Mouse (Mus musculus): Measurements from ENCODE around the gene Edil3. TPM values are rescaled to one million over a fixed set of nuclear protein-coding genes. Genes with fewer than 3 reads are reported as not detected.

Edil3 gene
- polyA plus RNA-seq, 1 experiment = 0.30 TPM

- Histone ChIP-seq H3K27ac (ENCODE audit: insufficient read depth, low read depth, low read length) (no peak overlapping the region), H3K4me3 (ENCODE audit: low read depth, low read length) (no peak overlapping the region), H3K4me1 (ENCODE audit: control insufficient read depth, insufficient read depth, insufficient read length, low read length) (no peaks in the 10 kb centered on the region), H3K27me3 (ENCODE audit: control insufficient read depth, insufficient read depth, low read length) (no peaks in the 10 kb centered on the region), H3K36me3 (ENCODE audit: control insufficient read depth, insufficient read depth, low read length) (no peaks in the 10 kb centered on the region)
- TF ChIP-seq CTCF (IDR thresholded peaks at IDR 0.05; ENCODE audit: extremely low read depth, insufficient read length, insufficient replicate concordance, low read depth, low read length) = no peak
- TF ChIP-seq POLR2A (IDR thresholded peaks at IDR 0.05; ENCODE audit: low read depth, low read length) = no peak
- WGBS = 32% methylated on average over 7 of the region's 7 CpGs
Observed at GRCm38 (mm10) chr13:89335908-89336579, 514.8 kb downstream of the Edil3 start.

DNA sequence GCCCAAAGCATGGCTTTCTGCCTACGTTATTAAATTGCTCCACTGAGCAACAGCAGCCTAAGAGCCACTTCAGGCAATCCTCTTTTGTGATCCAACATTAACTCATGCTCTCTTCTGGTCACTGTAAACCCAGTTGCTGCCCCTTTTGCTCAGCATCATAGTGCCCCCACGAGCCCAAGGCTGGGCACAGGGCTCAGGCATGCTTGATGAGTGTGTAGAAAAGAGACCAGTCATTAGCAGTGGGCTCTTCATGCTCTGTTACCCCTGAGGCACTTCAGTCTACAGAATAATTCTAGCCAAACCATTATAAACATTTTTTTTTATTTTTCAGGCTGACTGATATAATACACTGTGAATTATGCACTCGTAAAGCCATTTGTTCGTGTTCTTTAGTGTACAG, 517.8 kb downstream of the Edil3 start:
- H3K27ac ChIP-seq (ENCODE audit: insufficient read depth, low read depth, low read length) = no peak overlapping the region
- TF ChIP-seq CTCF (IDR thresholded peaks at IDR 0.05; ENCODE audit: extremely low read depth, insufficient read length, insufficient replicate concordance, low read depth, low read length) (no peak), POLR2A (IDR thresholded peaks at IDR 0.05; ENCODE audit: low read depth, low read length) (no peak)
- H3K27me3 ChIP-seq (ENCODE audit: control insufficient read depth, insufficient read depth, low read length) = no peaks in the 10 kb centered on the region
- WGBS = 62% methylated on average over 4 of the region's 4 CpGs
- no peaks in the 10 kb centered on the region for H3K4me1 ChIP-seq (ENCODE audit: control insufficient read depth, insufficient read depth, insufficient read length, low read length)
- no peak overlapping the region for H3K4me3 ChIP-seq (ENCODE audit: low read depth, low read length)
- H3K36me3 ChIP-seq (ENCODE audit: control insufficient read depth, insufficient read depth, low read length) = no peaks in the 10 kb centered on the region

DNA sequence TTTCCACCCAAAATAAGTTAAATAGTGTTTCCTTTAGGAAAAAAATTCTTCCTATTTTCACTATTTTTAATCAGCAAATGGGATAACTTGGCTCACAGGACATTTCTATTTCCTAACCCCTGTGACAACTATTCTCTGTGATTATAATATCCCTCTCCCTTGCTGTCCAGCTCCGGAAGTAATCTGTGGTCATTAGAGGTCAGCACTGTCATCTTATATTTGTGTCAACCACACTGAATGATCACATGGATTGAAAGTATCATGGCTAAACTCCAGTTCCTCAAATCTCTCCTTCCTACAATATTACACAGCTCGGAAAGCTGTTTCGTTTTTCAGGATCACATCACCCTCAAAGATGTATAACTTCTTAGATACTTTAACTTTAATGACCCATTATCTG, 518.5 kb downstream of the Edil3 start:
- Histone ChIP-seq H3K4me1 (ENCODE audit: control insufficient read depth, insufficient read depth, insufficient read length, low read length) (no peaks in the 10 kb centered on the region), H3K36me3 (ENCODE audit: control insufficient read depth, insufficient read depth, low read length) (no peaks in the 10 kb centered on the region), H3K27ac (ENCODE audit: insufficient read depth, low read depth, low read length) (no peak overlapping the region), H3K4me3 (ENCODE audit: low read depth, low read length) (no peak overlapping the region), H3K27me3 (ENCODE audit: control insufficient read depth, insufficient read depth, low read length) (no peaks in the 10 kb centered on the region)
- TF ChIP-seq POLR2A (IDR thresholded peaks at IDR 0.05; ENCODE audit: low read depth, low read length) = no peak
- TF ChIP-seq CTCF (IDR thresholded peaks at IDR 0.05; ENCODE audit: extremely low read depth, insufficient read length, insufficient replicate concordance, low read depth, low read length) = no peak
- WGBS = 91% methylated on average over 3 of the region's 3 CpGs

DNA sequence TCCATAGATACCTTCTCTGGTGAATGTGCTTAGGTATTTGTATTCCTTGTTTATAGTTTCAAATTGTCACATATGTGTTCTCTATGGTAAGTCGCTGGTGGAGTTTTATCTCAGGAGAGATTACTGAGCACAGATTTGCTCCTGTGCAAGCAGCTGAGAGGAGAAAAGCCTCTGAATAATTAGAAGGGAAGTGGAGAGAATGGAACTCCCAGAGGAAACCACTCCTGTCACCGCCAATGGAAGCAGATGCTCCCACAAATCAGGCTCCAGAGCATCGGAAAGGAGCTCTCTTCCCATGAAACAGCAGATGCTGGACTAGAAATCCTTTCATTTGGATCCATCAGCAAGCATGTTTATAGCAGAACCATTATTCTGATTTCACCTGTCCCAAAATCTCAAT, 534.0 kb downstream of the Edil3 start:
- Histone ChIP-seq H3K36me3 (ENCODE audit: control insufficient read depth, insufficient read depth, low read length) (no peaks in the 10 kb centered on the region), H3K4me1 (ENCODE audit: control insufficient read depth, insufficient read depth, insufficient read length, low read length) (no peaks in the 10 kb centered on the region), H3K27ac (ENCODE audit: insufficient read depth, low read depth, low read length) (no peak overlapping the region), H3K4me3 (ENCODE audit: low read depth, low read length) (no peak overlapping the region), H3K27me3 (ENCODE audit: control insufficient read depth, insufficient read depth, low read length) (no peaks in the 10 kb centered on the region)
- TF ChIP-seq CTCF (IDR thresholded peaks at IDR 0.05; ENCODE audit: extremely low read depth, insufficient read length, insufficient replicate concordance, low read depth, low read length) = no peak
- no peak for TF ChIP-seq POLR2A (IDR thresholded peaks at IDR 0.05; ENCODE audit: low read depth, low read length)
- 50% methylated on average over 3 of the region's 3 CpGs for WGBS

DNA sequence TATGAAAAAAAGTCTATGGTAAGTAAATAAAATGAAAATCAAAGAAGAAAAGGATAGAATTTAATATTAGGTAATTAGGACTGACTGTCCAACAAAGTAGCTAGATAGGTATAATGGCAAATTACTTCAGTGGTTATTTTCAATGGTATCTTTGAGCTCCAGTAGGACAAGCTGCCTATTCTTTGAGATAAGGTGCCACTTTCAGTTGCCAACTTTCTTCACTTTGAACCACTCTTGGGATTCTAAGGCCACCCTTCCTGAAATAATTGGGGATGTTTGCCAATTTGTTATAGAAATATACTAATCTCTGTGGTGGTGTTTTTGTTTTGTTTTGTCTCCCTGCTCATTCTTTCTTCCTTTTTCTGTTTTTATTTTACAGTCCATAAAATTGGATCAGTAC, 537.1 kb downstream of the Edil3 start:
- H3K27me3 ChIP-seq (ENCODE audit: control insufficient read depth, insufficient read depth, low read length) = no peaks in the 10 kb centered on the region
- H3K4me1 ChIP-seq (ENCODE audit: control insufficient read depth, insufficient read depth, insufficient read length, low read length) = no peaks in the 10 kb centered on the region
- no peak overlapping the region for H3K27ac ChIP-seq (ENCODE audit: insufficient read depth, low read depth, low read length)
- H3K4me3 ChIP-seq (ENCODE audit: low read depth, low read length) = no peak overlapping the region
- no peaks in the 10 kb centered on the region for H3K36me3 ChIP-seq (ENCODE audit: control insufficient read depth, insufficient read depth, low read length)
- no peak for TF ChIP-seq POLR2A (IDR thresholded peaks at IDR 0.05; ENCODE audit: low read depth, low read length)
- no peak for TF ChIP-seq CTCF (IDR thresholded peaks at IDR 0.05; ENCODE audit: extremely low read depth, insufficient read length, insufficient replicate concordance, low read depth, low read length)

GRCm38 (mm10) chr13:89362274-89362673, 541.0 kb downstream of the Edil3 start:
- TF ChIP-seq POLR2A (IDR thresholded peaks at IDR 0.05; ENCODE audit: low read depth, low read length) = no peak
- TF ChIP-seq CTCF (IDR thresholded peaks at IDR 0.05; ENCODE audit: extremely low read depth, insufficient read length, insufficient replicate concordance, low read depth, low read length) = no peak
- 81% methylated on average over 4 of the region's 4 CpGs for WGBS
- H3K4me1 ChIP-seq (ENCODE audit: control insufficient read depth, insufficient read depth, insufficient read length, low read length) = no peaks in the 10 kb centered on the region
- H3K27me3 ChIP-seq (ENCODE audit: control insufficient read depth, insufficient read depth, low read length) = no peaks in the 10 kb centered on the region
- no peak overlapping the region for H3K4me3 ChIP-seq (ENCODE audit: low read depth, low read length)
- H3K27ac ChIP-seq (ENCODE audit: insufficient read depth, low read depth, low read length) = no peak overlapping the region
- H3K36me3 ChIP-seq (ENCODE audit: control insufficient read depth, insufficient read depth, low read length) = no peaks in the 10 kb centered on the region

- H3K27ac ChIP-seq (ENCODE audit: insufficient read depth, low read depth, low read length) = no peak overlapping the region
- H3K27me3 ChIP-seq (ENCODE audit: control insufficient read depth, insufficient read depth, low read length) = no peaks in the 10 kb centered on the region
- H3K4me1 ChIP-seq (ENCODE audit: control insufficient read depth, insufficient read depth, insufficient read length, low read length) = no peaks in the 10 kb centered on the region
- TF ChIP-seq CTCF (IDR thresholded peaks at IDR 0.05; ENCODE audit: extremely low read depth, insufficient read length, insufficient replicate concordance, low read depth, low read length) (no peak), POLR2A (IDR thresholded peaks at IDR 0.05; ENCODE audit: low read depth, low read length) (no peak)
- H3K4me3 ChIP-seq (ENCODE audit: low read depth, low read length) = no peak overlapping the region
- no peaks in the 10 kb centered on the region for H3K36me3 ChIP-seq (ENCODE audit: control insufficient read depth, insufficient read depth, low read length)
Observed at GRCm38 (mm10) chr13:89371253-89371652, 550.0 kb downstream of the Edil3 start.

Measured in small intestine, adult 2 months (tissue).